Mouse (Mus musculus): Measurements from ENCODE around the gene Amer3. TPM values are rescaled to one million over a fixed set of nuclear protein-coding genes. Genes with fewer than 3 reads are reported as not detected.

The Amer3 gene
- polyA plus RNA-seq, 1 experiment from 2014 or later = 0.31 TPM

DNA sequence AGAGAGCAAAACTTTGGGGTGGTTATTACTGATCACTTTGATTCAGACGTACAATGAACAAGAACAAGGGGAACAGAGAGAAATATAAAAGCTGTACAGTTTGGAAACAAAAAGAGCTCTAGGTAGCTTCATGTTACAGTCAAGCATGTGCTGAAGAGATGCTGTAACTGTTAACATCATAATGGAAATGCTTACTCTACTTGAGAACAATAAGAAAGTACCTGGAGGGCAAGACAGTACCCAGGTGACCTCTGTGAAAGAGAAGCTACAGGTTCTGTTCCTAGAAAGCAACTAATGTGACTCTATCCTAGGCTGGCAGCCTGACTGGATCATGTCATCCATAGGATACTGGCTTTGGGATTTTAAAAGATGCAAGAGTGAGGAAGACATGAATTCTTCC is 32.4 kb upstream of the Amer3 start:
- no peak overlapping the region for H3K9ac ChIP-seq (ENCODE audit: low read depth, low read length)
- no peak overlapping the region for H3K4me2 ChIP-seq (replicated peaks; ENCODE audit: low read depth)
- no peak overlapping the region for H3K4me3 ChIP-seq (ENCODE audit: low read depth, low read length)
- H3K9me3 ChIP-seq (ENCODE audit: control insufficient read depth) = no peaks in the 10 kb centered on the region
- no peak for ATAC-seq
- no peaks in the 10 kb centered on the region for H3K4me1 ChIP-seq (replicated peaks; ENCODE audit: control insufficient read depth, insufficient read depth, low read length)
- 89% methylated on average over 1 of the region's 1 CpGs for WGBS
- H3K36me3 ChIP-seq (ENCODE audit: control insufficient read depth, insufficient read depth) = no peaks in the 10 kb centered on the region
- H3K27me3 ChIP-seq (replicated peaks; ENCODE audit: control insufficient read depth, insufficient read depth, low read length) = no peaks in the 10 kb centered on the region
- no peak for TF ChIP-seq CTCF (IDR thresholded peaks at IDR 0.05; ENCODE audit: low read depth)
- no peak overlapping the region for H3K27ac ChIP-seq (ENCODE audit: low read depth, low read length)

- TF ChIP-seq CTCF (IDR thresholded peaks at IDR 0.05; ENCODE audit: low read depth) = no peak
- H3K9me3 ChIP-seq (ENCODE audit: control insufficient read depth) = no peaks in the 10 kb centered on the region
- 73% methylated on average over 1 of the region's 1 CpGs for WGBS
- H3K27ac ChIP-seq (ENCODE audit: low read depth, low read length) = no peak overlapping the region
- no peak overlapping the region for H3K4me2 ChIP-seq (replicated peaks; ENCODE audit: low read depth)
- H3K4me3 ChIP-seq (ENCODE audit: low read depth, low read length) = no peak overlapping the region
- H3K9ac ChIP-seq (ENCODE audit: low read depth, low read length) = no peak overlapping the region
- H3K4me1 ChIP-seq (replicated peaks; ENCODE audit: control insufficient read depth, insufficient read depth, low read length) = no peaks in the 10 kb centered on the region
- no peaks in the 10 kb centered on the region for H3K27me3 ChIP-seq (replicated peaks; ENCODE audit: control insufficient read depth, insufficient read depth, low read length)
- ATAC-seq = no peak
- no peaks in the 10 kb centered on the region for H3K36me3 ChIP-seq (ENCODE audit: control insufficient read depth, insufficient read depth)
These were observed 25.8 kb upstream of the Amer3 start for GRCm38 (mm10) chr1:34553690-34554089.

DNA sequence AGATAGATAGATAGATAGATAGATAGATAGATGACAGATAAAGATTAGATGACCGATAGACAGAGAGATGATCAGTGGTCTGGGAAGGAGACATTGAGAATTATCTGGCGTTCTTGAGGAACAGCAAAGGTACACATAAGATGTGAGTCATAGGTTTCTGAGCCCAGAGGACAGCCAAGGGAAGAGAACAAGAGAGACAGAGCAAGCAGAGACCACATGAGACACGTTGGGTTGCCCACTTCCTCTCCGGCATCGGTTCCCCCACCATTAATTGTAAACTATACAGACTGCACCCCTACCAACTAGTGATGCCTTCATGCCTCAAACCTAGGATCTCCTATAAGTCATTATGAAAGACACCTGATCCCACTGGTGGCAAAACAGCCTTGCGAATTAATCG is 25.2 kb upstream of the Amer3 start:
- ATAC-seq = no peak
- WGBS = 82% methylated on average over 7 of the region's 7 CpGs

GRCm38 (mm10) chr1:34560843-34561242 is 18.6 kb upstream of the Amer3 start, which contains the start of gene Prss40:
TSS of gene Prss40 (minus strand) at chr1:34560943.
- TF ChIP-seq CTCF (IDR thresholded peaks at IDR 0.05; ENCODE audit: low read depth) = no peak
- Histone ChIP-seq H3K4me2 (replicated peaks; ENCODE audit: low read depth) (no peak within 1 kb of the TSS), H3K4me3 (ENCODE audit: low read depth, low read length) (no peak within 1 kb of the TSS), H3K27me3 (replicated peaks; ENCODE audit: control insufficient read depth, insufficient read depth, low read length) (no peaks in the 10 kb centered on the region), H3K9ac (ENCODE audit: low read depth, low read length) (no peak within 1 kb of the TSS), H3K9me3 (ENCODE audit: control insufficient read depth) (no peaks in the 10 kb centered on the region), H3K4me1 (replicated peaks; ENCODE audit: control insufficient read depth, insufficient read depth, low read length) (no peaks in the 10 kb centered on the region), H3K36me3 (ENCODE audit: control insufficient read depth, insufficient read depth) (no peaks in the 10 kb centered on the region), H3K27ac (ENCODE audit: low read depth, low read length) (no peak within 1 kb of the TSS)
- 80% methylated on average over 15 of the region's 15 CpGs for whole genome bisulfite sequencing
- no peak for ATAC-seq

More for the DNA sequence above, 25.2 kb upstream of the Amer3 start:
- Histone ChIP-seq H3K4me1 (replicated peaks; ENCODE audit: control insufficient read depth, insufficient read depth, low read length) (no peaks in the 10 kb centered on the region), H3K9me3 (ENCODE audit: control insufficient read depth) (no peaks in the 10 kb centered on the region), H3K36me3 (ENCODE audit: control insufficient read depth, insufficient read depth) (no peaks in the 10 kb centered on the region), H3K4me2 (replicated peaks; ENCODE audit: low read depth) (no peak overlapping the region), H3K4me3 (ENCODE audit: low read depth, low read length) (no peak overlapping the region), H3K9ac (ENCODE audit: low read depth, low read length) (no peak overlapping the region), H3K27me3 (replicated peaks; ENCODE audit: control insufficient read depth, insufficient read depth, low read length) (no peaks in the 10 kb centered on the region), H3K27ac (ENCODE audit: low read depth, low read length) (no peak overlapping the region)
- no peak for TF ChIP-seq CTCF (IDR thresholded peaks at IDR 0.05; ENCODE audit: low read depth)

DNA sequence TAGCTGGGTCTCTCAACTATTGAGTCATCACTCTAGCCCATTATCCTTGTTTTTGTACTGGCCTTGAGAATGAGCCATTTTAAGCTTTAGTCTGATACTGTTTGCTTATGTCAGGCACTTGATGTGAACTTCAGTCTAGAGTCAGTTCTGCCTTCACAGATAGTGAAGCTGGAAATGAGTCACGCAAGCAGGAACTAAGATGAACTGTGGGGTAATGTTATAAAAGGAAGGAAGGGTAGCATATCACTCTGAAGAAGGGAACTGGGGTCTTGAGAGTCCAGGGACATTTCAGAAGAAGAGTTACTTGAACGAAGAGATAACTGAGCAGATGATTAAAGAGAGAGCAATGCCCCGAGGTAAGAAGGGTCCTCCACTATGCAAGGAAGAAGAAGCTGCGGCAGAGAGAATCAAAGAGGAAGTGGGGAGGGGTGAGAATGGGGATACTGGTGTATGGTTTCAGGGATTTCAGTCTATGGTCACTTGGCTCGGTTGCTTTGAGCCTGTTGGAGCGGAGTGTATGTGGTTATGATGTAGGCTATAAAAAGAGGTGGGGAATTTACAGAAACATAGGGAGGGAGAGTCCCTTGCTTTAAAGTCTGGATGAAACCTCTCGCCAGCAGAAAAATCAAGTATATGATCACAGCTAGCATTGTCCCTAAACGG is 14.9 kb upstream of the Amer3 start:
- WGBS = 74% methylated on average over 8 of the region's 8 CpGs
- H3K9me3 ChIP-seq (ENCODE audit: control insufficient read depth) = no peaks in the 10 kb centered on the region
- no peaks in the 10 kb centered on the region for H3K27me3 ChIP-seq (replicated peaks; ENCODE audit: control insufficient read depth, insufficient read depth, low read length)
- no peak overlapping the region for H3K9ac ChIP-seq (ENCODE audit: low read depth, low read length)
- ATAC-seq = no peak
- H3K4me2 ChIP-seq (replicated peaks; ENCODE audit: low read depth) = no peak overlapping the region
- H3K4me1 ChIP-seq (replicated peaks; ENCODE audit: control insufficient read depth, insufficient read depth, low read length) = no peaks in the 10 kb centered on the region
- no peak overlapping the region for H3K4me3 ChIP-seq (ENCODE audit: low read depth, low read length)
- no peak for TF ChIP-seq CTCF (IDR thresholded peaks at IDR 0.05; ENCODE audit: low read depth)
- no peak overlapping the region for H3K27ac ChIP-seq (ENCODE audit: low read depth, low read length)
- no peaks in the 10 kb centered on the region for H3K36me3 ChIP-seq (ENCODE audit: control insufficient read depth, insufficient read depth)

GRCm38 (mm10) chr1:34568120-34568519 is 11.3 kb upstream of the Amer3 start:
- H3K27me3 ChIP-seq (replicated peaks; ENCODE audit: control insufficient read depth, insufficient read depth, low read length) = no peaks in the 10 kb centered on the region
- H3K9ac ChIP-seq (ENCODE audit: low read depth, low read length) = no peak overlapping the region
- no peaks in the 10 kb centered on the region for H3K9me3 ChIP-seq (ENCODE audit: control insufficient read depth)
- no peak overlapping the region for H3K27ac ChIP-seq (ENCODE audit: low read depth, low read length)
- H3K36me3 ChIP-seq (ENCODE audit: control insufficient read depth, insufficient read depth) = no peaks in the 10 kb centered on the region
- TF ChIP-seq CTCF (IDR thresholded peaks at IDR 0.05; ENCODE audit: low read depth) = no peak
- no peak overlapping the region for H3K4me3 ChIP-seq (ENCODE audit: low read depth, low read length)
- WGBS = 99% methylated on average over 2 of the region's 2 CpGs
- H3K4me1 ChIP-seq (replicated peaks; ENCODE audit: control insufficient read depth, insufficient read depth, low read length) = no peaks in the 10 kb centered on the region
- no peak for ATAC-seq
- no peak overlapping the region for H3K4me2 ChIP-seq (replicated peaks; ENCODE audit: low read depth)
